Mouse (Mus musculus) CD4-positive naive resting alpha-beta T cell, adult 57 days (primary cell): ENCODE measurements around the gene Arid5b. TPM values are rescaled to one million over a fixed set of nuclear protein-coding genes. Genes with fewer than 3 reads are reported as not detected.

Experiments used
- total RNA-seq: library from RNA; stranded (reverse); gene quantifications from one replicate; pipeline ENCODE4 v1.2.4, GENCODE M21; 2023

Arid5b gene
- total RNA-seq, result 64.3 TPM

GRCm38 (mm10) chr10:68278632-68279361, at the start of gene Arid5b:
Gene Arid5b, minus strand, starts transcription at chr10:68278740.

